Mouse (Mus musculus) cerebellum, adult 2 months (tissue): ENCODE results near the gene Sdk1. TPM values are rescaled to one million over a fixed set of nuclear protein-coding genes. Genes with fewer than 3 reads are reported as not detected.

ENCODE experiments used
- DNase-seq, 2 experiments: peaks; one replicate each; pipeline ENCODE4 v3.0.0; 2021
- H3K27ac ChIP-seq: fragments of 200-500 bp; 2 replicates; pipeline ENCODE4 v1.5.1; 2012; ENCODE audit warnings: low read length, control low read depth, inconsistent platforms; ENCODE audit not compliant: insufficient read depth
- H3K27me3 ChIP-seq: fragments of 200-500 bp; 2 replicates; pipeline ENCODE4 v1.6.1; 2012; ENCODE audit warnings: inconsistent platforms, mild to moderate bottlenecking, low read length, moderate library complexity; ENCODE audit not compliant: control insufficient read depth, insufficient read depth
- H3K4me1 ChIP-seq: fragments of 200-500 bp; 2 replicates; pipeline ENCODE4 v1.6.1; 2011; ENCODE audit warnings: low read length; ENCODE audit not compliant: control insufficient read depth, insufficient read depth
- H3K4me3 ChIP-seq: fragments of 200-500 bp; replicated peaks from 2 replicates; pipeline ENCODE3; 2011; ENCODE audit warnings: mild to moderate bottlenecking, low read depth, low read length, control low read depth; ENCODE audit not compliant: insufficient read depth
- CTCF ChIP-seq: fragments of 200-500 bp; IDR thresholded peaks from 2 replicates; pipeline ENCODE4 v1.5.1; 2011; ENCODE audit warnings: low read depth, mild to moderate bottlenecking, control low read depth, low read length, moderate library complexity, borderline replicate concordance; ENCODE audit not compliant: insufficient read depth
- POLR2A ChIP-seq: fragments of 200-500 bp; IDR thresholded peaks from 2 replicates; pipeline ENCODE4 v1.6.1; 2011; ENCODE audit warnings: low read length, control low read depth, borderline replicate concordance; ENCODE audit not compliant: insufficient read depth
- WGBS: fragments of 180-500 bp; shearing (Covaris S2); methylation state at CpG from one replicate; pipeline ENCODE4 v1.1.7; 2018; 5-methylcytosine and 5-hydroxymethylcytosine counted together
- polyA plus RNA-seq: library from polyadenylated mRNA; depleted of rRNA; stranded (reverse); fragments of >200 nt; gene quantifications from 2 replicates; pipeline ENCODE4 v1.2.3, GENCODE M21; 2012

Sdk1 gene
- polyA plus RNA-seq, 1 experiment = 1.5 TPM

DNA sequence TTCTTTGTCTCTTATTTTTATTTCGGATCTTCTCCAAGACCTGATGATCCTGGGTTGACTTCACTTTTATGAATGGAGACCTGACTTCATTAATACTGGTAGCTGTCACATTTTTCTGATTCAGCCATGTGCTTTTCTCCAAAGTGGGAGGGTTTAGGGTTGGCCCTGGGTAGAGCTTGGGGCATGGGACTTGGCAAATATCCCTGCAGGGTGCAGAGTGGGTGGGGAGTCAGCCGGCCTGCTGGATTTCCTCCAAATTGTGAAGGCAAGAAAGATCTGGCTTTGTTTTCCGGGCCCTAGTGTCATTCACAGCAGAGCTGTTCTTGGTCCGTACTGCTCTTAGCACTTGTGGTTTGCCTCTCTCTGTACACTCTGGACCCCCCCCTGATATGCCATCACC lies 103.1 kb downstream of the Sdk1 start:
- Histone ChIP-seq H3K27me3 (no peaks in the 10 kb centered on the region), H3K4me3 (no peak overlapping the region), H3K27ac (no peak overlapping the region), H3K4me1 (0 out of 2 replicates have a peak, but pooled peaks cover 3% of the 10 kb centered on the region)
- DNase-seq = peak in 1 of 2 experiments; percentile 16
- WGBS = 29% methylated on average over 4 of the region's 4 CpGs
- no peak for TF ChIP-seq CTCF
- TF ChIP-seq POLR2A = no peak

GRCm38 (mm10) chr5:141345476-141345875 lies 104.2 kb downstream of the Sdk1 start:
- H3K27ac ChIP-seq = no peak overlapping the region
- no peak for DNase-seq
- no peaks in the 10 kb centered on the region for H3K27me3 ChIP-seq
- H3K4me3 ChIP-seq = no peak overlapping the region
- WGBS = 85% methylated on average over 5 of the region's 5 CpGs
- TF ChIP-seq CTCF (no peak), POLR2A (no peak)
- H3K4me1 ChIP-seq = 0 out of 2 replicates have a peak, but pooled peaks cover 3% of the 10 kb centered on the region

GRCm38 (mm10) chr5:141362676-141363075 lies 121.4 kb downstream of the Sdk1 start:
- no peaks in the 10 kb centered on the region for H3K27me3 ChIP-seq
- no peak for DNase-seq
- 66% methylated on average over 2 of the region's 2 CpGs for WGBS
- TF ChIP-seq CTCF (no peak), POLR2A (no peak)
- H3K27ac ChIP-seq = no peak overlapping the region
- H3K4me3 ChIP-seq = no peak overlapping the region
- no peaks in the 10 kb centered on the region for H3K4me1 ChIP-seq

- TF ChIP-seq POLR2A = no peak
- no peak for TF ChIP-seq CTCF
Observed at GRCm38 (mm10) chr5:141363956-141364355, 122.7 kb downstream of the Sdk1 start.

DNA sequence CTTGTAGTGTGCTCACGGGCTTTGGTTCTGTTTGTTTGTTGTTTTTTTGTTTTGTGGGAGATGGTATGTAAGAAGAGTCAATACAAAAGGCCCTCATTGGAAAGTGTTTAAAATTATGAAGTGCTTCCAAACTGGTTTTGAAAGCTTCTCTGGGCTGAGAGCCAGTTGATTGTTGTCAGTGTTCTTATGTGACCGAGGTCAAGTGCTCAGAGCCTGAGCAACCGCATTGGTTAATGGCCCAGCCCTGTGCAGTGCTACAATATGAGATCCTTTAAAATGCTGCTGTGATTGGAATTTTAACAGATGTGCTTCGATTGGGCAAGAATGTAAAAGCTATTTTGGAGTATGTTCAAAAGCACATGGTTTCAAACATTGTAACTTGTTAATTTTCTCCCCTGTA lies 127.3 kb downstream of the Sdk1 start:
- no peak for TF ChIP-seq POLR2A
- TF ChIP-seq CTCF = no peak
- Histone ChIP-seq H3K4me3 (no peak overlapping the region), H3K4me1 (no peaks in the 10 kb centered on the region), H3K27me3 (no peaks in the 10 kb centered on the region), H3K27ac (no peak overlapping the region)
- 66% methylated on average over 4 of the region's 4 CpGs for WGBS
- DNase-seq = no peak

More at GRCm38 (mm10) chr5:141363956-141364355, 122.7 kb downstream of the Sdk1 start:
- no peaks in the 10 kb centered on the region for H3K4me1 ChIP-seq
- no peak for DNase-seq
- H3K4me3 ChIP-seq = no peak overlapping the region
- no peak overlapping the region for H3K27ac ChIP-seq
- H3K27me3 ChIP-seq = no peaks in the 10 kb centered on the region
- WGBS = 72% methylated on average over 3 of the region's 3 CpGs

- Histone ChIP-seq H3K27me3 (no peaks in the 10 kb centered on the region), H3K4me3 (no peak overlapping the region), H3K4me1 (no peaks in the 10 kb centered on the region), H3K27ac (no peak overlapping the region)
- DNase-seq = no peak
- TF ChIP-seq POLR2A = no peak
- TF ChIP-seq CTCF = no peak
- WGBS = 77% methylated on average over 2 of the region's 2 CpGs
Observed at GRCm38 (mm10) chr5:141374797-141375196, 133.5 kb downstream of the Sdk1 start.

DNA sequence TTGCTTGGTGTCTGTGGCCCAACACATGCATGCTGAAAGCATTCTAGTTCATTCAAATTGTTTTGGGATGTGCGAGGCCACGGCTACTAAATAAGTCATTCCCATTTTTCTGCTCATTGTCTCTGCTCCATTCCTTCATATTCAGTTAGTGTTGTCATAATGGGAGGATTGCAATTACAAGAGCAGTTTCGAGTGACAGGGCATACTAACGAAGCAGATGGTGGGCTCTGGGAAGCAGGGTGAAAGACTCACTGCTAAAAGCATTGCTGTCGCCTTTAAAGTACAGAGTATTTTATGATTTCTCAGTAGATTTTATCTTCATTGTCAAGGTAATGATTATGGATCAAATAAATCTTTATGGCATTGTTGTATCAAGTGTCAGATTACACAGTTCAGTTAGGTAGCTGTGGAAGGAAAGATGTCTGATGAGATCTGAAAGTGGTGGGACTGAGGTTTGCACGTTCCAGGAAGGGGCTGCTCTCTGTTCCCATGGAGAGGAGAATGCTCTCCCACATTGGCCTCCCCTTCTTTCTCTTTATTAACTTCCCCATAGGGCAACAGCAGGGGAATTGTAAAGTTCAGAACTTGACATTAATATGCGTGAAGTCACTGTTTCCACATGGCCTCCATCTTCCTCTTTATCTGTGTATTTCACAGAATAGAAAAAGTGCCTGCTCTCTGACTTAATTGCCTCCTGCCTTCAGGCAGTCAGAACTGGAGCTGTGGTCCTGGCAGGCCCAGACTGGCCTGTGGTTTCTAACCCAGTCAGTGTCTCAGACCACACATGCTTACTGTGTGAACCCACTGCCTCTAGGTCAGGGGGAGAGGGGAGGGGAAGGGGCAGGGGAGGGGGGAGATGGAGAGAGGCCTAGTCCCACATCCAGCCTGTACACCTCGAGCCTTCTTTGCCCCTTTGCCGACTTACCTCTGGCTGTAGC lies 138.8 kb downstream of the Sdk1 start:
- Histone ChIP-seq H3K27me3 (no peaks in the 10 kb centered on the region), H3K4me1 (no peaks in the 10 kb centered on the region), H3K4me3 (no peak overlapping the region), H3K27ac (no peak overlapping the region)
- 66% methylated on average over 9 of the region's 9 CpGs for WGBS
- TF ChIP-seq POLR2A (no peak), CTCF (no peak)
- no peak for DNase-seq

GRCm38 (mm10) chr5:141380774-141381156 lies 139.5 kb downstream of the Sdk1 start:
- no peak overlapping the region for H3K27ac ChIP-seq
- WGBS = 95% methylated on average over 3 of the region's 3 CpGs
- TF ChIP-seq CTCF = no peak
- no peak for TF ChIP-seq POLR2A
- H3K4me1 ChIP-seq = no peaks in the 10 kb centered on the region
- no peaks in the 10 kb centered on the region for H3K27me3 ChIP-seq
- DNase-seq = peak in 1 of 2 experiments; percentile 5
- no peak overlapping the region for H3K4me3 ChIP-seq
